Mouse (Mus musculus) cerebellum, adult 2 months (tissue): ENCODE results near the gene Irf4. TPM values are rescaled to one million over a fixed set of nuclear protein-coding genes. Genes with fewer than 3 reads are reported as not detected.

Source experiments
- DNase-seq, 2 experiments: peaks; one replicate each; pipeline ENCODE4 v3.0.0; 2021
- H3K27ac ChIP-seq: fragments of 200-500 bp; 2 replicates; pipeline ENCODE4 v1.5.1; 2012; ENCODE audit warnings: low read length, control low read depth, inconsistent platforms; ENCODE audit not compliant: insufficient read depth
- H3K27me3 ChIP-seq: fragments of 200-500 bp; 2 replicates; pipeline ENCODE4 v1.6.1; 2012; ENCODE audit warnings: inconsistent platforms, mild to moderate bottlenecking, low read length, moderate library complexity; ENCODE audit not compliant: control insufficient read depth, insufficient read depth
- H3K4me1 ChIP-seq: fragments of 200-500 bp; 2 replicates; pipeline ENCODE4 v1.6.1; 2011; ENCODE audit warnings: low read length; ENCODE audit not compliant: control insufficient read depth, insufficient read depth
- H3K4me3 ChIP-seq: fragments of 200-500 bp; replicated peaks from 2 replicates; pipeline ENCODE3; 2011; ENCODE audit warnings: mild to moderate bottlenecking, low read depth, low read length, control low read depth; ENCODE audit not compliant: insufficient read depth
- CTCF ChIP-seq: fragments of 200-500 bp; IDR thresholded peaks from 2 replicates; pipeline ENCODE4 v1.5.1; 2011; ENCODE audit warnings: low read depth, mild to moderate bottlenecking, control low read depth, low read length, moderate library complexity, borderline replicate concordance; ENCODE audit not compliant: insufficient read depth
- POLR2A ChIP-seq: fragments of 200-500 bp; IDR thresholded peaks from 2 replicates; pipeline ENCODE4 v1.6.1; 2011; ENCODE audit warnings: low read length, control low read depth, borderline replicate concordance; ENCODE audit not compliant: insufficient read depth
- WGBS: fragments of 180-500 bp; shearing (Covaris S2); methylation state at CpG from one replicate; pipeline ENCODE4 v1.1.7; 2018; 5-methylcytosine and 5-hydroxymethylcytosine counted together
- polyA plus RNA-seq: library from polyadenylated mRNA; depleted of rRNA; stranded (reverse); fragments of >200 nt; gene quantifications from 2 replicates; pipeline ENCODE4 v1.2.3, GENCODE M21; 2012

Irf4 gene
- polyA plus RNA-seq, 1 experiment = 0.15 TPM

- no peak overlapping the region for H3K4me3 ChIP-seq
- H3K27me3 ChIP-seq = no peaks in the 10 kb centered on the region; the same call in 1 of the 2 replicates
- no peak overlapping the region for H3K27ac ChIP-seq
- 84% methylated on average over 4 of the region's 4 CpGs for WGBS
- DNase-seq = no peak
- no peaks in the 10 kb centered on the region for H3K4me1 ChIP-seq
- TF ChIP-seq CTCF = no peak
- no peak for TF ChIP-seq POLR2A
Measured at GRCm38 (mm10) chr13:30738310-30738840, 10.7 kb upstream of the Irf4 start.

- 78% methylated on average over 5 of the region's 5 CpGs for WGBS
- no peak overlapping the region for H3K27ac ChIP-seq
Measured at GRCm38 (mm10) chr13:30741172-30741571, 7.9 kb upstream of the Irf4 start.

GRCm38 (mm10) chr13:30742411-30742970 lies 6.5 kb upstream of the Irf4 start:
- TF ChIP-seq CTCF (no peak), POLR2A (no peak)
- DNase-seq = no peak
- H3K4me3 ChIP-seq = no peak overlapping the region
- H3K4me1 ChIP-seq = no peaks in the 10 kb centered on the region
- no peaks in the 10 kb centered on the region; the same call in 1 of the 2 replicates for H3K27me3 ChIP-seq
- no peak overlapping the region for H3K27ac ChIP-seq
- whole genome bisulfite sequencing = 76% methylated on average over 6 of the region's 6 CpGs

More at GRCm38 (mm10) chr13:30741172-30741571, 7.9 kb upstream of the Irf4 start:
- Histone ChIP-seq H3K27me3 (no peaks in the 10 kb centered on the region; the same call in 1 of the 2 replicates), H3K4me1 (no peaks in the 10 kb centered on the region), H3K4me3 (no peak overlapping the region)
- TF ChIP-seq CTCF (no peak), POLR2A (no peak)
- no peak for DNase-seq

- H3K4me1 ChIP-seq = no peaks in the 10 kb centered on the region
- no peak overlapping the region for H3K27ac ChIP-seq
- no peaks in the 10 kb centered on the region; the same call in 1 of the 2 replicates for H3K27me3 ChIP-seq
- no peak for DNase-seq
- no peak overlapping the region for H3K4me3 ChIP-seq
- WGBS = 48% methylated on average over 7 of the region's 7 CpGs
- no peak for TF ChIP-seq CTCF
- no peak for TF ChIP-seq POLR2A
Measured at GRCm38 (mm10) chr13:30745121-30745520, 3.9 kb upstream of the Irf4 start.

- H3K27me3 ChIP-seq = no peaks in the 10 kb centered on the region; the same call in 1 of the 2 replicates
- WGBS = 73% methylated on average over 5 of the region's 5 CpGs
Measured at GRCm38 (mm10) chr13:30747068-30747467, 2.0 kb upstream of the Irf4 start.

GRCm38 (mm10) chr13:30747504-30747903 lies 1.5 kb upstream of the Irf4 start:
- DNase-seq = no peak
- H3K27ac ChIP-seq = no peak overlapping the region
- H3K4me1 ChIP-seq = no peaks in the 10 kb centered on the region
- H3K4me3 ChIP-seq = no peak overlapping the region
- TF ChIP-seq CTCF (no peak), POLR2A (no peak)
- no peaks in the 10 kb centered on the region; the same call in 1 of the 2 replicates for H3K27me3 ChIP-seq
- 75% methylated on average over 11 of the region's 11 CpGs for WGBS

More at GRCm38 (mm10) chr13:30747068-30747467, 2.0 kb upstream of the Irf4 start:
- H3K4me1 ChIP-seq = no peaks in the 10 kb centered on the region
- no peak for DNase-seq
- TF ChIP-seq CTCF (no peak), POLR2A (no peak)
- no peak overlapping the region for H3K27ac ChIP-seq
- H3K4me3 ChIP-seq = no peak overlapping the region

- H3K27ac ChIP-seq = no peak overlapping the region
- H3K27me3 ChIP-seq = no peaks in the 10 kb centered on the region; the same call in 1 of the 2 replicates
- no peak for DNase-seq
- TF ChIP-seq CTCF = no peak
- no peak for TF ChIP-seq POLR2A
- 62% methylated on average over 11 of the region's 11 CpGs for WGBS
- H3K4me3 ChIP-seq = no peak overlapping the region
- no peaks in the 10 kb centered on the region for H3K4me1 ChIP-seq
Measured at GRCm38 (mm10) chr13:30748321-30748720, 705 bp upstream of the Irf4 start.

GRCm38 (mm10) chr13:30749557-30750141 lies 623 bp downstream of the Irf4 start:
- H3K27me3 ChIP-seq = no peaks in the 10 kb centered on the region; the same call in 1 of the 2 replicates

More at GRCm38 (mm10) chr13:30749557-30750141, 623 bp downstream of the Irf4 start:
- Histone ChIP-seq H3K27ac (no peak overlapping the region), H3K4me1 (no peaks in the 10 kb centered on the region), H3K4me3 (no peak overlapping the region)
- DNase-seq = no peak
- no peak for TF ChIP-seq CTCF
- WGBS = 4% methylated on average over 11 of the region's 11 CpGs
